Mouse (Mus musculus) ES-CJ7 (cell line): ENCODE measurements around the gene B230104I21Rik.
A peak's percentile ranks its signal among the peaks of the same experiment; 100 is the strongest.

ENCODE experiments used
- DNase-seq: peaks from one replicate; pipeline ENCODE4 v3.0.0; 2011; ENCODE audit warnings: low read depth, low spot score

The B230104I21Rik gene

GRCm38 (mm10) chr4:154335761-154336160 is at the start of gene B230104I21Rik:
Gene B230104I21Rik (plus strand): TSS chr4:154336127.
- DNase-seq = no peak

- DNase-seq = no peak
Observed at GRCm38 (mm10) chr4:154293735-154294201, 42.2 kb upstream of the B230104I21Rik start.

- DNase-seq = no peak
Observed at GRCm38 (mm10) chr4:154294262-154294731, 41.6 kb upstream of the B230104I21Rik start.

- DNase-seq = peak; percentile 83
Observed at GRCm38 (mm10) chr4:154297761-154298160, 38.2 kb upstream of the B230104I21Rik start.

GRCm38 (mm10) chr4:154299541-154300271 is 36.2 kb upstream of the B230104I21Rik start:
- peak; percentile 66 for DNase-seq

GRCm38 (mm10) chr4:154301466-154301881 is 34.5 kb upstream of the B230104I21Rik start, which contains the start of gene Arhgef16:
Gene Arhgef16 (minus strand): TSS chr4:154301676.
- DNase-seq = peak; percentile 77

GRCm38 (mm10) chr4:154309131-154309530 is 26.8 kb upstream of the B230104I21Rik start:
- DNase-seq = no peak

- DNase-seq = no peak
Observed at GRCm38 (mm10) chr4:154310576-154311262, 25.2 kb upstream of the B230104I21Rik start.

- DNase-seq = no peak
Observed at GRCm38 (mm10) chr4:154312143-154312812, 23.6 kb upstream of the B230104I21Rik start.

- DNase-seq = no peak
Observed at GRCm38 (mm10) chr4:154312935-154313621, 22.8 kb upstream of the B230104I21Rik start.

- DNase-seq = no peak
Observed at GRCm38 (mm10) chr4:154313622-154313967, 22.3 kb upstream of the B230104I21Rik start.

GRCm38 (mm10) chr4:154325410-154325809 is 10.5 kb upstream of the B230104I21Rik start:
- no peak for DNase-seq

GRCm38 (mm10) chr4:154328431-154328830 is 7.5 kb upstream of the B230104I21Rik start:
- peak; percentile 17 for DNase-seq

GRCm38 (mm10) chr4:154328836-154329235 is 7.1 kb upstream of the B230104I21Rik start:
- peak; percentile 80 for DNase-seq

GRCm38 (mm10) chr4:154330001-154330400 is 5.9 kb upstream of the B230104I21Rik start:
- no peak for DNase-seq

- DNase-seq = no peak
Observed at GRCm38 (mm10) chr4:154331271-154331670, 4.7 kb upstream of the B230104I21Rik start.

- DNase-seq = no peak
Observed at GRCm38 (mm10) chr4:154333300-154333699, 2.6 kb upstream of the B230104I21Rik start.

GRCm38 (mm10) chr4:154334699-154335402 is 1.1 kb upstream of the B230104I21Rik start:
- peak; percentile 78 for DNase-seq

- DNase-seq = peak; percentile 49
Observed at GRCm38 (mm10) chr4:154336650-154337049, 723 bp downstream of the B230104I21Rik start.

GRCm38 (mm10) chr4:154346731-154347522 is 11.0 kb downstream of the B230104I21Rik start:
- DNase-seq = no peak
